Mouse (Mus musculus): ENCODE measurements around the gene Rab34. TPM values are rescaled to one million over a fixed set of nuclear protein-coding genes. Genes with fewer than 3 reads are reported as not detected.

Gene Rab34
- polyA plus RNA-seq, 1 experiment from 2014 or later = 73.4 TPM

DNA sequence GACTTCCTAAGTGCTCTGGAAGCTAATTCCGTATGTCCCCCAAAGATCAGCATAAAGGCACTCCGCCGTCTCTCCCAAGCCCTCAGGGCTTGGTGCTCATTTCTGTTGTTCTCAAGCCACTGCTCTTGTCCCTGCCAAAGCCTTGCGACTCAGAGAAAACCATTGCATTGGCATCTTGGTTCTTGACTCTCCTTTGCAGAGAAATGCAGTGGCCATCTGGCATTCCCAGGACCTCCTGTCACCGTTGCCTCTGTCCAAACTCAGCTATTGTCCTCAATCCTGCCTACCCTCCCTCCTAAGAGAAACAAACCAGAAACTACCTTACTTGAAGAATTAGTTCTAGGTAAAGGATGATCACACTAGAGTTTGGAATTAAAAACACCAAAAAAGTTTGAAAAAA, 32.6 kb upstream of the Rab34 start:
- Histone ChIP-seq H3K4me3 (ENCODE audit: low read length) (no peak overlapping the region), H3K4me1 (ENCODE audit: control insufficient read depth, insufficient read depth, low read length) (peaks cover under 1% of the 10 kb centered on the region; the same call in 1 of the 2 replicates), H3K4me2 (ENCODE audit: low read depth, low read length) (no peak overlapping the region), H3K9ac (ENCODE audit: low read depth, low read length) (no peak overlapping the region), H3K9me3 (ENCODE audit: control insufficient read depth, low read length) (no peaks in the 10 kb centered on the region), H3K27me3 (replicated peaks; ENCODE audit: control insufficient read depth, insufficient read depth, low read length) (no peaks in the 10 kb centered on the region), H3K36me3 (ENCODE audit: control insufficient read depth, insufficient read depth, low read length) (peaks cover 16% of the 10 kb centered on the region; the same call in 1 of the 2 replicates), H3K27ac (ENCODE audit: low read length) (no peak overlapping the region)
- no peak for ATAC-seq
- 77% methylated on average over 5 of the region's 5 CpGs for WGBS

DNA sequence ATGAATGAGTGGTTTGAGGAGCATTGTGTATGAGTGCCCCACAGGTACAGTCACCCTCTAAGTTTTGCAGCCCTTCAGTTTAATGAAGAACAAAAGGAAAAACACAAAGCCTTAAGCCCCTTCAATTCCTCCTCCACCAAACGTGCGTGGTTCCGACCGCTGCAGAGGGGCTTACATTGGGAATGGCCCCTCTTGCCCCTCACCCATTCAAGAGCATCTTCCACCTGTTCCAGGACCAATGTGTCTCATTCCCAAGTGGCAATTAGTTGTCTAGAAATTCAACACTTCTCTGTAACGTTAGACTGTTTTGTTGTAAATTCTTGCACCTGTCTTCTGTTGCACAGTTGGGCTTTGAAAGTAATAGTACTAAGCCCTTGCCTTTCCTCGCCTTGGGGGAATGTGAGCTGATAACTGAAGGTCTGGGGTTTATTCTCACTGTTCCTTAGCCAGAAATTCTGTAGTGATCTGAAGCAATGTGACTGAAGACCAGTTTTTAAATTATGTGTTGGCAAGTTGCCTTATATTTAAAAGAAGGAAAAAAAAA, 32.0 kb upstream of the Rab34 start:
- 72% methylated on average over 6 of the region's 6 CpGs for WGBS
- no peak for ATAC-seq
- H3K27ac ChIP-seq (ENCODE audit: low read length) = no peak overlapping the region
- peaks cover 20% of the 10 kb centered on the region for H3K36me3 ChIP-seq (ENCODE audit: control insufficient read depth, insufficient read depth, low read length)
- no peaks in the 10 kb centered on the region for H3K9me3 ChIP-seq (ENCODE audit: control insufficient read depth, low read length)
- no peak overlapping the region for H3K9ac ChIP-seq (ENCODE audit: low read depth, low read length)
- no peak overlapping the region for H3K4me3 ChIP-seq (ENCODE audit: low read length)
- no peaks in the 10 kb centered on the region for H3K27me3 ChIP-seq (replicated peaks; ENCODE audit: control insufficient read depth, insufficient read depth, low read length)
- H3K4me1 ChIP-seq (ENCODE audit: control insufficient read depth, insufficient read depth, low read length) = peaks cover 6% of the 10 kb centered on the region; the same call in 1 of the 2 replicates
- H3K4me2 ChIP-seq (ENCODE audit: low read depth, low read length) = no peak overlapping the region

DNA sequence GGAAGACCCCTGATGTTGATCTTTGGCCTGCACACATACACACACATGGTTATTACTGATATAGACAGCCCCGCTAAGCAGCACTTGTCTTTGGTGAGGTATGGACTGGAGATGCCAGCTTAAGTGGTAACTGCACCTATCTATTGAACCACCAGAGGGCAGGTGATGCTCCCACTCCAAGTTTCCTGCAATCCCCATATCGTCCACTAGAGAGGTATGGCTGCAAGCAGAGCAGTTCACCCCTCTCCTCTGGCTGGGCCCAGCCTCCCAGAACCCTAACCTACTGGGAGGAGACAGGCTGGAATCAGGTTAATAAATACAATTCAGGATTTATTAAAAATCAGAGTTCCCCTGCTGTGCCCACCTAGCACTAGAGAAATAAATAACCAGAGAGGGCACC, 29.1 kb upstream of the Rab34 start:
- Histone ChIP-seq H3K27ac (ENCODE audit: low read length) (no peak overlapping the region), H3K27me3 (replicated peaks; ENCODE audit: control insufficient read depth, insufficient read depth, low read length) (no peaks in the 10 kb centered on the region), H3K9me3 (ENCODE audit: control insufficient read depth, low read length) (no peaks in the 10 kb centered on the region), H3K36me3 (ENCODE audit: control insufficient read depth, insufficient read depth, low read length) (peaks cover 28% of the 10 kb centered on the region), H3K9ac (ENCODE audit: low read depth, low read length) (0 out of 2 replicates have a peak overlapping the region, but pooled peaks have one; percentile 29), H3K4me2 (ENCODE audit: low read depth, low read length) (no peak overlapping the region), H3K4me1 (ENCODE audit: control insufficient read depth, insufficient read depth, low read length) (peaks cover 29% of the 10 kb centered on the region), H3K4me3 (ENCODE audit: low read length) (no peak overlapping the region)
- WGBS = 12% methylated on average over 2 of the region's 2 CpGs
- ATAC-seq = peak; percentile 58

DNA sequence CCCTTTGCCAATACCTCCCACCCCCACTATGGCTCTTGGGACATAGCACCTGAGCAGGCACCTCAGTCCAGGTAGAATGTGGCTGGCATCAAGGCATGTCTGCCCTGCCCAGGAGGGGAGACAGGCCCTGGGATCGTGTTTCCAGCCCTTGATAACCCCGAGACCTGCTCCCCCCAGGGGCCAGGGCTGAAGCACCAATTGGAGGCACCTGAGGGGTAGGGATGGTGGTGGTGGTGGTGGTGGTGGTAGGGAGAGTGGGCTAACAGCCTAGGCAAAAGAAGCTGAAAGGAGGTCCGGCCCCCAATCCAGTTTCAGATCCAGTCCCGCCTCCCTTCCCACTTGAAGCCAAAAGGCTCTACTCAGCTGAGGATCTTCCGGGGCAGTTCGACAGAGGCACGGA, 28.7 kb upstream of the Rab34 start:
- no peak overlapping the region for H3K4me2 ChIP-seq (ENCODE audit: low read depth, low read length)
- no peaks in the 10 kb centered on the region for H3K27me3 ChIP-seq (replicated peaks; ENCODE audit: control insufficient read depth, insufficient read depth, low read length)
- H3K4me1 ChIP-seq (ENCODE audit: control insufficient read depth, insufficient read depth, low read length) = peaks cover 29% of the 10 kb centered on the region
- H3K36me3 ChIP-seq (ENCODE audit: control insufficient read depth, insufficient read depth, low read length) = peaks cover 26% of the 10 kb centered on the region
- 72% methylated on average over 7 of the region's 7 CpGs for WGBS
- H3K9ac ChIP-seq (ENCODE audit: low read depth, low read length) = 0 out of 2 replicates have a peak overlapping the region, but pooled peaks have one; percentile 29
- ATAC-seq = no peak
- H3K9me3 ChIP-seq (ENCODE audit: control insufficient read depth, low read length) = no peaks in the 10 kb centered on the region
- peak overlapping the region; percentile 10; the same call in 1 of the 2 replicates for H3K27ac ChIP-seq (ENCODE audit: low read length)
- no peak overlapping the region for H3K4me3 ChIP-seq (ENCODE audit: low read length)

DNA sequence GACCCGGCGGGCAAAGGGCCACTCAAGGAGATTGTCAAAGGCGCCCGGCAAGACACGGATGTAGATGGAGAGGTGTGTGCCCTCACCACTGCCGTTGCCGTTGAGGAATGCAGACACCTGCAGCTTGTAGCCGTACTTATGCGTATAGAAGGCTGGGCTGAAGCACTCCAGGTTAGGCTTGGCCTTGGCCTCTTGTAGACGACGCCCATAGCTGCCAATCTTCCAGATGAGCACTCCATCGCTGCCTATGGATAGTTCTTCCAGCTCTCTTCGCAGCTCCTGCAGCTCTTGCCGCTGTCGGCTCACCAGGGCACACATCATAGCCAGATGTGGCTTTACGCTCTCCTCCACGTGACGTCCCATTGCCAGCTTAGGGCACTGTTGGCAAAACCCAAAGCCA, 28.1 kb upstream of the Rab34 start:
- peaks cover 29% of the 10 kb centered on the region for H3K4me1 ChIP-seq (ENCODE audit: control insufficient read depth, insufficient read depth, low read length)
- ATAC-seq = no peak
- H3K27me3 ChIP-seq (replicated peaks; ENCODE audit: control insufficient read depth, insufficient read depth, low read length) = no peaks in the 10 kb centered on the region
- WGBS = 81% methylated on average over 18 of the region's 18 CpGs
- H3K9me3 ChIP-seq (ENCODE audit: control insufficient read depth, low read length) = no peaks in the 10 kb centered on the region
- H3K4me3 ChIP-seq (ENCODE audit: low read length) = no peak overlapping the region
- peaks cover 21% of the 10 kb centered on the region for H3K36me3 ChIP-seq (ENCODE audit: control insufficient read depth, insufficient read depth, low read length)
- no peak overlapping the region for H3K27ac ChIP-seq (ENCODE audit: low read length)
- H3K9ac ChIP-seq (ENCODE audit: low read depth, low read length) = no peak overlapping the region
- no peak overlapping the region for H3K4me2 ChIP-seq (ENCODE audit: low read depth, low read length)

DNA sequence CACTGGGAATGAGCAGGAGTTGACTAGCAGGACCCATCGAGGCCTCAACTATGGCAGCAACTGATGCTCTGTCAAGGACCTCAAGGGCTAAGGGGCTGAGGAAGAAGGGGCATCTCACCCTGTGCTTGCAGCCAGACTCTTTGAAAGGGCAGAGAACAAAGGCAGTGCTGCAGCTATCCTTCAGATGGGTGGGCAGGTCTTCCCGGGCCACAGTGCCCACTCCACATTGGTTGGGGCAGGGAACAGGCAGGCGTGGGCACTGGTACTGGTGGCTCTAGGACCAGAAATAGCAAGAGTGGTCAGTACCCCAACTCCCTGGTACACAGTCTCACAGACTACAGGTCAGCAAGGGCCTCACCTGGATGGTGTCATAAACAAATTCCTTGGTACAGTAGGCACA, 27.6 kb upstream of the Rab34 start:
- H3K9ac ChIP-seq (ENCODE audit: low read depth, low read length) = peak overlapping the region; percentile 4; the same call in 1 of the 2 replicates
- H3K4me2 ChIP-seq (ENCODE audit: low read depth, low read length) = no peak overlapping the region
- peaks cover 30% of the 10 kb centered on the region for H3K4me1 ChIP-seq (ENCODE audit: control insufficient read depth, insufficient read depth, low read length)
- WGBS = 87% methylated on average over 3 of the region's 3 CpGs
- no peak overlapping the region for H3K4me3 ChIP-seq (ENCODE audit: low read length)
- no peak overlapping the region for H3K27ac ChIP-seq (ENCODE audit: low read length)
- ATAC-seq = no peak
- no peaks in the 10 kb centered on the region for H3K27me3 ChIP-seq (replicated peaks; ENCODE audit: control insufficient read depth, insufficient read depth, low read length)
- H3K9me3 ChIP-seq (ENCODE audit: control insufficient read depth, low read length) = no peaks in the 10 kb centered on the region
- H3K36me3 ChIP-seq (ENCODE audit: control insufficient read depth, insufficient read depth, low read length) = peaks cover 21% of the 10 kb centered on the region

DNA sequence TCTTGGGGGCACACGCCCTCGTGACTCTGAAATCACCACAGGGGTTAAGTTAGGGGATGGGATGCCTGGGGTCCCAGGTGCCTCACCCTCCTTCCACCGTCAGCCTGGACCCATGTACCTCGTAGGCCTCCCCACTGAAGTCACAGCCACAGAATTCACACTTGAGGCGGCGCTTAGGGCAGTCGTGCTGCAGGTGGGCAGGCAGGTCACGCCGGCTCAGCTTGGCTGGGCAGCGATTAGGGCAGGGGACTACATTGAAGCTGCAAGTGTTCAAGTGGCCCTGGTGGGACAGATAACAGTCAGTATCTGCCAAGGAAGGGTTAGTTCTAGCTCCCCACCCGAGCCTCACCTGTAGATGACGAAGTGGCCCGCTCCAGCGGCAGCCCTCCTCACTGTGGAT, 27.1 kb upstream of the Rab34 start:
- ATAC-seq = no peak
- Histone ChIP-seq H3K4me2 (ENCODE audit: low read depth, low read length) (no peak overlapping the region), H3K9ac (ENCODE audit: low read depth, low read length) (peak overlapping the region; percentile 4; the same call in 1 of the 2 replicates), H3K27me3 (replicated peaks; ENCODE audit: control insufficient read depth, insufficient read depth, low read length) (no peaks in the 10 kb centered on the region), H3K4me3 (ENCODE audit: low read length) (no peak overlapping the region), H3K27ac (ENCODE audit: low read length) (no peak overlapping the region), H3K9me3 (ENCODE audit: control insufficient read depth, low read length) (no peaks in the 10 kb centered on the region), H3K36me3 (ENCODE audit: control insufficient read depth, insufficient read depth, low read length) (peaks cover 21% of the 10 kb centered on the region), H3K4me1 (ENCODE audit: control insufficient read depth, insufficient read depth, low read length) (peaks cover 35% of the 10 kb centered on the region)
- 86% methylated on average over 14 of the region's 14 CpGs for WGBS

DNA sequence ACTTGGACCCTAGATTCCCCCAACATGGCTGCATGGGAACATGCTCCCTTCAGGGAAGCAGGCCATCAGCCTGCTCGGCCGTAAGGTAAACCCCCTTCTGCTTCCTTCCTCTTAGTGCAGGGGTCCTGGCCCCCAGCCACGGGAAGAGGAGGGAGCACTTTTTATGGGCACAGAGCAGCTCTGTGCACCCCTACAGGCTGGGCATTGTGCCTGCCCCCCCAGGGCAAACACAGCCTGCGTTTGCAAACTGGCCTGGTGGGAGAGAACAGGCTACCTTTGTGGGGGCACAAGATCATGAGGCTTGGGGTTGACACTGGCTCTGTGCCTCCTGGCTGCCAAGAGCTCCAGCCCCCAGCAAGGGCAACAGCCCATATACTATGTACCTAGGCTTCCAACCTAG, 26.3 kb upstream of the Rab34 start:
- Histone ChIP-seq H3K4me3 (ENCODE audit: low read length) (no peak overlapping the region), H3K27ac (ENCODE audit: low read length) (0 out of 2 replicates have a peak overlapping the region, but pooled peaks have one; percentile 32), H3K4me2 (ENCODE audit: low read depth, low read length) (0 out of 2 replicates have a peak overlapping the region, but pooled peaks have one; percentile 94), H3K27me3 (replicated peaks; ENCODE audit: control insufficient read depth, insufficient read depth, low read length) (no peaks in the 10 kb centered on the region), H3K9ac (ENCODE audit: low read depth, low read length) (peak overlapping the region; percentile 99), H3K9me3 (ENCODE audit: control insufficient read depth, low read length) (no peaks in the 10 kb centered on the region), H3K36me3 (ENCODE audit: control insufficient read depth, insufficient read depth, low read length) (peaks cover 21% of the 10 kb centered on the region), H3K4me1 (ENCODE audit: control insufficient read depth, insufficient read depth, low read length) (peaks cover 43% of the 10 kb centered on the region)
- WGBS = 57% methylated on average over 4 of the region's 4 CpGs
- ATAC-seq = no peak

DNA sequence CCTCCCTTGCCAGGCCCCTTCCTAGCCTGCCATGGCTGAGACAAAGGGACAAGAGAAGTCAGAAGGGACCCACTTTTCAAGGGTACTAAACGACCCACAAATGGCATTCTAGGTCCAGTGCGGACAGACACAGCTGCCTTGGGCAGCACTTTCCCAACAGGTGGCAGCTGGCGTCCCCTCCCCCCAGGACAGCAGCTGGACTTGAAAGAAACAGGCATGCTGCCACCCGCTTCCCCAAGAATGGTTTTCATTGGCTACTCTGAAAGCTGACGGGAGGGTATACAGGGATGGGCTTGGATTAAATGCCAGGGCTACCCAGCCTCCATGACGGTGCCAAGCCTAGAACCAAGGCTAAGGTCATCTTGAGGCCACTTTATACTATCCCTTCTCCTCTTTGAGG, 25.7 kb upstream of the Rab34 start:
- no peak for ATAC-seq
- Histone ChIP-seq H3K9ac (ENCODE audit: low read depth, low read length) (peak overlapping the region; percentile 99), H3K27me3 (replicated peaks; ENCODE audit: control insufficient read depth, insufficient read depth, low read length) (no peaks in the 10 kb centered on the region), H3K9me3 (ENCODE audit: control insufficient read depth, low read length) (no peaks in the 10 kb centered on the region), H3K4me3 (ENCODE audit: low read length) (peak overlapping the region; percentile 99; the same call in 1 of the 2 replicates), H3K36me3 (ENCODE audit: control insufficient read depth, insufficient read depth, low read length) (peaks cover 21% of the 10 kb centered on the region), H3K4me2 (ENCODE audit: low read depth, low read length) (peak overlapping the region; percentile 94), H3K4me1 (ENCODE audit: control insufficient read depth, insufficient read depth, low read length) (peaks cover 45% of the 10 kb centered on the region), H3K27ac (ENCODE audit: low read length) (0 out of 2 replicates have a peak overlapping the region, but pooled peaks have one; percentile 32)
- WGBS = 55% methylated on average over 6 of the region's 6 CpGs

DNA sequence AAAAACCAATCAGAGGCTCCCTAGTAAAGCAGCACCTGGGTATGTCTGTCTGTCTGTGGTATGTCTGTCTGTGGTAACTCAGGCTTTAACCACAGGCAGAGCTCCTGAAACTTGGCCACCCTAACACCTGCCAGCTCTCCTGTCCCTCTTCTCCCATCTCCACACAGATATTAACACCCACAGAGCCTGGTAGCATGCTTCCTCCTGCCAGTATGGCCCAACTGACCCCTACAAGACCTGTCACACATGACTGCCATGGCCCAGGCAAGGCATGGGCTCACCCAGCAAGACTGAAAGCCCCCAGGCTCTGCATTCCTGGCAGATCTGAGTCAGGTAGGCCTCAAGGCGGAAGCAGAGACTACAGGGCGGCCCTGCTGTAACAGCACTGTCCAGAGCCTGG, 25.2 kb upstream of the Rab34 start:
- H3K27me3 ChIP-seq (replicated peaks; ENCODE audit: control insufficient read depth, insufficient read depth, low read length) = no peaks in the 10 kb centered on the region
- WGBS = 73% methylated on average over 2 of the region's 2 CpGs
- no peak for ATAC-seq
- peak overlapping the region; percentile 94 for H3K4me2 ChIP-seq (ENCODE audit: low read depth, low read length)
- H3K27ac ChIP-seq (ENCODE audit: low read length) = peak overlapping the region; percentile 99
- H3K9ac ChIP-seq (ENCODE audit: low read depth, low read length) = peak overlapping the region; percentile 99
- peak overlapping the region; percentile 99 for H3K4me3 ChIP-seq (ENCODE audit: low read length)
- H3K9me3 ChIP-seq (ENCODE audit: control insufficient read depth, low read length) = no peaks in the 10 kb centered on the region
- peaks cover 21% of the 10 kb centered on the region for H3K36me3 ChIP-seq (ENCODE audit: control insufficient read depth, insufficient read depth, low read length)
- peaks cover 48% of the 10 kb centered on the region for H3K4me1 ChIP-seq (ENCODE audit: control insufficient read depth, insufficient read depth, low read length)

Measured in intestine, embryonic 16.5 days (tissue).